Mouse (Mus musculus): ENCODE data around the gene Pcdh8. TPM values are rescaled to one million over a fixed set of nuclear protein-coding genes. Genes with fewer than 3 reads are reported as not detected.

Pcdh8 gene
- 1.8 TPM in 2 replicates for polyA plus RNA-seq (2015; fragmentation: Nextera tagmentation; extraction: Ambion mirVana)

DNA sequence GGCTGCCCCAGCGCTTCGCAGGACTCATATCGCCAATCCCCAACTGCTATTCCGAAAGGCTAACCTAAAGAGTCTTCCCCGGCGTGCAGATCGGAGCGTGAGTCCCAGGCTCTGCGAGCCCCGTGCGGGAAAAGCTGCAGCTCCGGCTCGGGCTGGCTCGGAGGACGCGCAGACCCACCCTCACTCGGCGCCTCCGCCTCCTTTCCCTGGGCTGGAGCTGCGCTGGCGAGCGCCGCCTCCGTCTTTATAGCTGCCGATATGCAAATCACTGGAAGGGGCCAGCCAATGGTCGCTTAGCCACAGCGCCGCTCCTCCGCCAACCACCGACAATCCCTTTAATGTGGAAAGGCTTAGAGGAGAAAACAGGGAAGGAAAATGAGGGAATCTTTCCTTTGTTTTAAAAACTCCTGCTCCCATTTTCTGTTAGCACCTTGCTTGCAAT is at the start of gene Pcdh8:
Gene Pcdh8, minus strand, starts transcription at position 219 of the 442 bp plus-strand sequence.
- 0 out of 2 replicates have a peak within 1 kb of the TSS, but pooled peaks have one; percentile 24 for H3K9ac ChIP-seq
- under 1% methylated on average over 30 of the region's 30 CpGs for WGBS

DNA sequence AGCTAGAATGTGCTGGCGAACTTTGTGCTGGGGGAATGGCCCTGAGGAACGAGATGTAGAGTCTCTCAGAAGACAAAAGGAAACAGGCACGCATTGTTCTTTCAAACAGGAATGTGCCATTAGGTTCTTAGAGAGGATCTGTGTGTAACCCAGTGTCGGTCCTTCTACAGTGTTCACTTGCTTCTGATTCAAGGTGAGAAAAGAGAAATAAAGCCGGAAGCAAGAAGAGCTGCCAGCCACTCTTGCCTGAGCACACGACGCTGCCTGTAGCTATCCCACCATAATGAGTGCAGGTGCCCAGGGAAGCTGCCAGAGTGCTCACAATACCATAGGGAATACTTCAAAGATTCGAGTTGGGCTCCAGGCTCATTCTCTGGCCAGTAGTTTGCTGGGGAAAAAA is 43.6 kb upstream of the Pcdh8 start:
- Histone ChIP-seq H3K4me2 (no peak overlapping the region), H3K27ac (no peak overlapping the region), H3K4me3 (replicated peaks) (no peak overlapping the region), H3K36me3 (no peaks in the 10 kb centered on the region), H3K9ac (no peak overlapping the region), H3K9me3 (replicated peaks) (no peaks in the 10 kb centered on the region), H3K4me1 (no peaks in the 10 kb centered on the region), H3K27me3 (no peaks in the 10 kb centered on the region)
- no peak for ATAC-seq (replicated peaks; ENCODE audit: low FRiP score)
- WGBS, result 67% methylated on average over 8 of the region's 8 CpGs

More for the DNA sequence above, at the start of gene Pcdh8:
- no peak within 1 kb of the TSS for H3K27ac ChIP-seq
- H3K27me3 ChIP-seq, result peaks cover 97% of the 10 kb centered on the region
- H3K9me3 ChIP-seq (replicated peaks), result no peaks in the 10 kb centered on the region
- H3K4me1 ChIP-seq, result peaks cover 52% of the 10 kb centered on the region
- H3K4me3 ChIP-seq (replicated peaks), result peak within 1 kb of the TSS; percentile 42
- peak within 1 kb of the TSS; percentile 76 for H3K4me2 ChIP-seq
- peak; percentile 91 for ATAC-seq (replicated peaks; ENCODE audit: low FRiP score)
- no peaks in the 10 kb centered on the region for H3K36me3 ChIP-seq

DNA sequence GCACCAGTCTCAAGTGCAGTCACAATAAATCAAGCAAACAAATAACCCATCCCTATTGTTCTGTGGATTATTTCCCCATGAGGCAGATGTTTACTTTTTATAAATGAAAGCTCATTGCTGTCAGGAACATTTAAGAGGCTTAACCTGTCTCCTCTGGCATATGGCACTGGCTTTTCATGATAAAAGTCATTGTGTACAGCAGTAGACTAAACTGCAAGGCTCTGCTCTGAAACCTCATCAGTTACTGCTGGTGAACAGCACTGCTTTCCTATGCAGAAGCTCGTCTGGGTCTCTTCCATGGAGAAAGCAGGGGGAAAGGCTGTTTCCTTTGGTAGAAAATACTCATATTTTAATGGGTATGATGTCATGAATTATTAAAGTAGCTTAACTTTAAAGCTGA is 43.0 kb upstream of the Pcdh8 start:
- Histone ChIP-seq H3K27ac (no peak overlapping the region), H3K4me1 (no peaks in the 10 kb centered on the region), H3K9me3 (replicated peaks) (no peaks in the 10 kb centered on the region), H3K9ac (no peak overlapping the region), H3K27me3 (no peaks in the 10 kb centered on the region), H3K36me3 (no peaks in the 10 kb centered on the region), H3K4me2 (no peak overlapping the region), H3K4me3 (replicated peaks) (no peak overlapping the region)
- ATAC-seq (replicated peaks; ENCODE audit: low FRiP score), result no peak
- WGBS, result 36% methylated on average over 1 of the region's 1 CpGs

DNA sequence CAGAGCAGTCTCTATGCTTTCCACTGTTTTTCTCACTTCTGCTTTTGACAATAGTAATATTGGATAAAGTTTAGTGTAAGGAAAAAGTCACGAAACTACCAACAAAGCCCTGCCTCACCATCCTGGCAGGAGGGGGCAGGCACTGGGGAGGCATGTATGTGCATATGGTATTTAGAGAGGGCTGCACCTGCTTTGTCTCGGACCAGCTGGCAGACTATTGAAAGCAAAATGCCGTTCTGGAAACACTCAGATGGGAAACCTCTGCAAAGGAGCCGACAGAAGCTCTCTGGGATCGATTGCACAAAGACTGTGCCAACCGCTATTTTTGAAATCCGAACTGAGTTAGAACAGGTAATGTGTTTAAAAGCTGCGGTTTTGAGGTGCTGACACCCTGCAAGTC is 22.1 kb upstream of the Pcdh8 start:
- no peak for ATAC-seq (replicated peaks; ENCODE audit: low FRiP score)
- no peak overlapping the region for H3K4me3 ChIP-seq (replicated peaks)
- H3K36me3 ChIP-seq, result no peaks in the 10 kb centered on the region
- WGBS, result 74% methylated on average over 8 of the region's 8 CpGs
- no peaks in the 10 kb centered on the region for H3K27me3 ChIP-seq
- no peaks in the 10 kb centered on the region for H3K9me3 ChIP-seq (replicated peaks)
- H3K27ac ChIP-seq, result no peak overlapping the region
- H3K4me2 ChIP-seq, result no peak overlapping the region
- H3K9ac ChIP-seq, result no peak overlapping the region
- no peaks in the 10 kb centered on the region for H3K4me1 ChIP-seq

DNA sequence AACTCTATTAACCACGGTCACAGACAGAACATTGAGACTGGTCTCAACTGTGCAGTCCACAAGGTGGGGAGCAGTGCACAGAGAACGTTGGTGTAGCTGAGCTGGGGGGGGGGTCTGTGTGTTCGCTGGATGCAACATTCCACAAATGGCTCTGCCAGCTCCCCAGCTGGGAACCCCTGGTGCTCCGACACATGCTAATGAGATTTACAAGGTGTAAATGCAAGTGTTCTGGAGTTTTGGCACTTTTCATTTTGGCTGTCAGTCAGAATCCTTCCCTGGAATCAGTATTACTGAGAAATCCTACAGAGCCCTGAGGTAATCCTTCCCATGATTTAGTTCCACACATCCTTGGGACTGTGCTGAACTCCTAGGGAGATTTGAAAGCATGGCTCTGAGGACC is 18.4 kb upstream of the Pcdh8 start:
- Histone ChIP-seq H3K4me2 (no peak overlapping the region), H3K27me3 (no peaks in the 10 kb centered on the region), H3K9me3 (replicated peaks) (no peaks in the 10 kb centered on the region), H3K27ac (no peak overlapping the region), H3K9ac (no peak overlapping the region), H3K4me3 (replicated peaks) (no peak overlapping the region), H3K36me3 (no peaks in the 10 kb centered on the region), H3K4me1 (no peaks in the 10 kb centered on the region)
- no peak for ATAC-seq (replicated peaks; ENCODE audit: low FRiP score)
- 41% methylated on average over 4 of the region's 4 CpGs for WGBS

DNA sequence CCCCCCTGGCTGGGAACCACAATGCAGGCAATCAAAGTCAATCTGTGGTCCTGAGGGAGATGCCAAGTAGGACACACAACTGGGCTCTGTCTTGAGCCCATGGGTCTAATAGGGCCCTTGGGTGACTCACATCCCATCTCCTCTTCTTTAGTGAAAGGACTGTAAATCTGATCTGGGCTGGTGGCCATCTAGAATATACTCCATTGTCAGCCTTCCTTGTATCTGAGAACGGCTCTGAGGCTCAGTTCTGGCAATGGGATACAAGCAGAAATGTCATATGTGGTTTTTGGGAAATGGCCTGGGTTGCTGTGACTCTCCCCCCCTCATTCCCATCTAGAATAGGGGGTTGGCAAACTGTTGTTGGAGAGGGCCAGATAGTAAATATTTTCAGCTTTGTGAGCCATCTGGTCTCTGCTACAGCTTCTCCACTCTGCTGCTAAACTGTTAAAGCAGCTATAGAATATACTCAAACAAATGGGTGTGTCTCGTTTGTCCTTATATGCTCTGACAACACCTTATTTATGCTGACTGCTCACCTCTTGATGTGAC is 17.6 kb upstream of the Pcdh8 start:
- Histone ChIP-seq H3K4me2 (no peak overlapping the region), H3K27me3 (no peaks in the 10 kb centered on the region), H3K9ac (no peak overlapping the region), H3K4me3 (replicated peaks) (no peak overlapping the region), H3K27ac (no peak overlapping the region), H3K4me1 (no peaks in the 10 kb centered on the region), H3K9me3 (replicated peaks) (no peaks in the 10 kb centered on the region), H3K36me3 (no peaks in the 10 kb centered on the region)
- ATAC-seq (replicated peaks; ENCODE audit: low FRiP score), result no peak
- WGBS, result 69% methylated on average over 2 of the region's 2 CpGs

DNA sequence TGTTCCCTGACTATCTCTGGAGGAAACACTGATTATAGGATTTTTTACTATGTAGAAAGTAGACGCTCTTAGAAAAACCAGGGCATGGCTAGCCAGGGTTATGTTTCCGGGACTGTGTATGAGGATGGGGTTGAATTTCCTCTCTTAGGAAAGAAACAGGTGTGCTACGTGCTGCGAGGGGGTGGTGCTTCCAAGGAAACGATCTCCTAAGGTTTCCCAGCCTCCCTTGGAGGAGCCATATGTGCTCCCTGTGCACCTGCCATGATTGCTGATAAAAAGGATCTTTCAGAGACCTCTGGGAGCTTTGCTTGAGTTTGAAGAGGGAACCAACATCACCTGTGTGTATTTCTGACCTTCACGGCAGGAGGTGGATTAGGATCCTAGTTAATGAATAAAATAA is 16.8 kb upstream of the Pcdh8 start:
- Histone ChIP-seq H3K4me3 (replicated peaks) (no peak overlapping the region), H3K27me3 (no peaks in the 10 kb centered on the region), H3K36me3 (no peaks in the 10 kb centered on the region), H3K4me1 (no peaks in the 10 kb centered on the region), H3K4me2 (no peak overlapping the region), H3K27ac (no peak overlapping the region), H3K9ac (no peak overlapping the region), H3K9me3 (replicated peaks) (no peaks in the 10 kb centered on the region)
- 74% methylated on average over 6 of the region's 6 CpGs for WGBS
- ATAC-seq (replicated peaks; ENCODE audit: low FRiP score), result no peak

DNA sequence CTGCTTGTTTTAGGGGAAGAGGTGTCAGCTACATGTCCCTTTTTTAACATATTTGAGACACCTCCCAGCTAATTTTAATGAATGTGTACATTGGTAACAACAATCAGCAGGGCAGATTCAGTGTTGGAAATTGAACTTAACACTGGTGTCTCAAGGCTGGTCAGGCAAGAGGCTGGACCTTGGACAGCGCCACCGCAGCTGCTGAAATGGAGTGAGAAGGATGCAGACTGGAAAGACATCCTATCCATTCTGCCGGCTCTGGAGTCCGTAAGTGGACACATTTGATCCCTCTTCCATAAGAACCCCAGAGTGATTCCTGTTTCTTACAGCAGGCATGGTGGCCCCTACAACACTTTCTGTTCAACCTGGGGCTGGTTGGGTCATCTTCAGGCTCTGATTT is 14.3 kb upstream of the Pcdh8 start:
- H3K9me3 ChIP-seq (replicated peaks), result no peaks in the 10 kb centered on the region
- no peak for ATAC-seq (replicated peaks; ENCODE audit: low FRiP score)
- no peak overlapping the region for H3K4me2 ChIP-seq
- no peaks in the 10 kb centered on the region for H3K36me3 ChIP-seq
- no peak overlapping the region for H3K9ac ChIP-seq
- H3K27ac ChIP-seq, result no peak overlapping the region
- H3K4me3 ChIP-seq (replicated peaks), result no peak overlapping the region
- no peaks in the 10 kb centered on the region for H3K27me3 ChIP-seq
- no peaks in the 10 kb centered on the region for H3K4me1 ChIP-seq
- 25% methylated on average over 4 of the region's 4 CpGs for WGBS

DNA sequence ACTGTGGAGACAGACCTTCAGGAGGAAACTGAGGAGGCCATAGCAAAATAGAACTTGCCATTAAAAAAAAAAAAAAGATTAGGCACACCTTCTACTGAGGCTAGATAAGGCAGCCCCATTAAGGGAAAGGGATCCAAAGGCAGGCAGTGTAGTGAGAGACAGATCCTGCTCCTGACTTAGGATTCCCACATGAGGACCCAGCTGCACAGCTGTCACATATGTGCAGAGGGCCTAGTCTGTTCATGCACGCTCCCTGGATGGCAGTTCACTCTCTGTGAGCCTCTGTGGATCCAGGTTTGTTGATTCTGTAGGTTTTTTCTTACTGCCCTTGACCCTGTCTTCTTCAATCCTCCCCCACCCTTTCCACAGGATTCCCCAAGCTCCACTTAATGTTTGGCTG is 9.8 kb upstream of the Pcdh8 start:
- Histone ChIP-seq H3K27ac (no peak overlapping the region), H3K4me1 (no peaks in the 10 kb centered on the region), H3K9ac (no peak overlapping the region), H3K36me3 (no peaks in the 10 kb centered on the region), H3K27me3 (peaks cover 25% of the 10 kb centered on the region), H3K4me2 (no peak overlapping the region), H3K4me3 (replicated peaks) (no peak overlapping the region), H3K9me3 (replicated peaks) (no peaks in the 10 kb centered on the region)
- ATAC-seq (replicated peaks; ENCODE audit: low FRiP score), result no peak
- WGBS, result 33% methylated on average over 1 of the region's 1 CpGs

DNA sequence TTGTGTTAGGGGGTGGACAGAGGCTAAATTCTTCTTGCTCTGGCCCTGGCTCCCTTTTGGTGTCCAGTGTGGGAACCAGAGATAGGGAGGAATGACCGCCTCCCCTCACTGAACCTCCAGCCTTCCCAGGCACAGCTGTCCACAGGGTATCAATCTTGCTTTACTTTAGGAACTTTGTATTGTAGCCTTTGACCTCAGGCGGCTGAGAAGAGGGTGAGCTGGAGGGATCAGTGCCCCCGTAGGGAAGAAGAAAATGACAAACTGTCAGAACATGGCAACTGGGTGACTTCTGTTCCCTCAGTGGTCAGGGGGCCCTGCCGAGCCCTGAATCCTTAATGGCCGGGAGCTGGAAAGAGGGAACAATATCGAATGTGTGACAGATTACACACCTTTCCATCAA is 9.2 kb upstream of the Pcdh8 start:
- 14% methylated on average over 6 of the region's 6 CpGs for WGBS
- no peak overlapping the region for H3K27ac ChIP-seq
- ATAC-seq (replicated peaks; ENCODE audit: low FRiP score), result no peak
- H3K9me3 ChIP-seq (replicated peaks), result no peaks in the 10 kb centered on the region
- no peaks in the 10 kb centered on the region for H3K4me1 ChIP-seq
- no peak overlapping the region for H3K4me3 ChIP-seq (replicated peaks)
- H3K36me3 ChIP-seq, result no peaks in the 10 kb centered on the region
- H3K9ac ChIP-seq, result no peak overlapping the region
- peaks cover 31% of the 10 kb centered on the region for H3K27me3 ChIP-seq
- H3K4me2 ChIP-seq, result no peak overlapping the region

DNA sequence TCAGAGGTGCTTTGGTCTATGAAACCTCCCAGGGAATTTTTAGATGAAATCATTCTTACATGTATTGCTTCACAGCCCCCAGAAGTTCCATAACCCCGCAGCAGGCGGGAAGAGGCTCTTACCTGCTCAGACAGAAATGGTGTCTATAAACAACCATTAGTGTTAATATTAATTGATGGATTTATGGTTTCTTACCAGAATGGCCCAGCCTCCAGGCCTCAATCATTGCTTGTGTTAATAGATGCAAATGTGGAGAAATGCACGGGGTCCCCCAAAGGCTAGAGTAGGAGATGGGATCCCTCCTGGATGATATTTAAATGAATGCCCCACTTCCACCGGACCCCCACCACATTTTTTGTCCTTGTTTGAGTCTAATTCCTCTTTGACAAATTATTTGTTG is 8.7 kb upstream of the Pcdh8 start:
- 50% methylated on average over 4 of the region's 4 CpGs for WGBS
- ATAC-seq (replicated peaks; ENCODE audit: low FRiP score), result no peak
- H3K4me2 ChIP-seq, result no peak overlapping the region
- H3K4me1 ChIP-seq, result no peaks in the 10 kb centered on the region
- peaks cover 36% of the 10 kb centered on the region for H3K27me3 ChIP-seq
- H3K27ac ChIP-seq, result no peak overlapping the region
- no peaks in the 10 kb centered on the region for H3K9me3 ChIP-seq (replicated peaks)
- no peaks in the 10 kb centered on the region for H3K36me3 ChIP-seq
- no peak overlapping the region for H3K9ac ChIP-seq
- no peak overlapping the region for H3K4me3 ChIP-seq (replicated peaks)

DNA sequence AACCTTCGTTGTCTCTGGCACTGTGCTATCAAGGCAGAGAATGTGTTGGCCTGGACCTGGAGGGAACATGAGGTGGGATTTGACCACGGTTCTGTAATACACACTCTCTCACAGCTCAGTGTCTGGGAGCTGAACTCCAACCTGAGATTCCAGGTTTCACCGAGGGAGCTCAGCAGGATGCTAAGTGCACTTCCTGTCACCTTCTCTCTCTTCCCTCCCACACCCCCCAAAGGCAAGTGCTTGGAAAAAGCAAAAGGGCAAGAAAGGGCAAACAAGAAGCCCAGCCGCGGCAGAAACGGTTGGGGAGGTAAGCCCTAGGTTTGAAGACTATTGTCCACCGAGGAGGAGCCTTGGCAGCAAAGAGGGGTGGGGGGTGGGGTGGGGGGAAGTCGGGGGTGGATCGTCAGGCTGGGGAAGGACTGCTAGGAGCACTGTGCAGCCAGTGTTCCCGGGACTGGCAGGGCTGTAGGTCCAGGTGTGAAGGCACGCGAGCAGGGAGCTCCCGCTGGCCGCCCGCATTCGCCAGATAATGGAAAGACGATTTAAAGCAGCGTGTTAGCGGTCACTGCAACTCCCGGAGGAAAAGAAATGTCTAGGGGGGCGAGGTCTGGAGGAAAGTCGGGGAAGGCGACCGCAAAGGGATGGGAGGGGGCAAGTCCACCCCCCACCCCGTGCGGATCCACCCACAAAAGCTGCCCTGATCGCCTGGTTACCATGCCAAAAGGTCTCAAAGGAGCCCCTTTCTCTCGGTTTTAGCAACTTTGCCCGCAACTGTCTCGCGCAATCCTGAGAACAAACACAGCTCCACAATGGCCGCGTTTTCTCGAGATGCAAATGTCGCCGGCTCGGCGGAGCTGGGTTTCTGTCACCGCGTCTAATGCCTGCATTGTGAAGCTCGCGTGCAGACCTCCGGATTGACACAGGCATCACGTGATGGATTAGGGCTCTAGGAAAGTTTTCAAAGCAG is 2.6 kb upstream of the Pcdh8 start:
- Histone ChIP-seq H3K4me1 (peaks cover 44% of the 10 kb centered on the region), H3K4me3 (replicated peaks) (peak overlapping the region; percentile 37), H3K36me3 (no peaks in the 10 kb centered on the region), H3K27ac (no peak overlapping the region), H3K4me2 (peak overlapping the region; percentile 65), H3K9me3 (replicated peaks) (no peaks in the 10 kb centered on the region), H3K27me3 (peaks cover 87% of the 10 kb centered on the region), H3K9ac (no peak overlapping the region)
- ATAC-seq (replicated peaks; ENCODE audit: low FRiP score), result no peak
- under 1% methylated on average over 44 of the region's 44 CpGs for WGBS

Data from kidney, embryonic 15.5 days (tissue).